Mouse (Mus musculus) CD8-positive naive resting alpha-beta T cell, adult 2 months (primary cell): ENCODE results near the gene Card14.

Experiments used
- DNase-seq, 2 experiments: peaks; one replicate each; pipeline ENCODE4 v3.0.0; 2022; ENCODE audit warnings: low read depth in 2 of 2, low spot score in 2 of 2

Gene Card14

DNA sequence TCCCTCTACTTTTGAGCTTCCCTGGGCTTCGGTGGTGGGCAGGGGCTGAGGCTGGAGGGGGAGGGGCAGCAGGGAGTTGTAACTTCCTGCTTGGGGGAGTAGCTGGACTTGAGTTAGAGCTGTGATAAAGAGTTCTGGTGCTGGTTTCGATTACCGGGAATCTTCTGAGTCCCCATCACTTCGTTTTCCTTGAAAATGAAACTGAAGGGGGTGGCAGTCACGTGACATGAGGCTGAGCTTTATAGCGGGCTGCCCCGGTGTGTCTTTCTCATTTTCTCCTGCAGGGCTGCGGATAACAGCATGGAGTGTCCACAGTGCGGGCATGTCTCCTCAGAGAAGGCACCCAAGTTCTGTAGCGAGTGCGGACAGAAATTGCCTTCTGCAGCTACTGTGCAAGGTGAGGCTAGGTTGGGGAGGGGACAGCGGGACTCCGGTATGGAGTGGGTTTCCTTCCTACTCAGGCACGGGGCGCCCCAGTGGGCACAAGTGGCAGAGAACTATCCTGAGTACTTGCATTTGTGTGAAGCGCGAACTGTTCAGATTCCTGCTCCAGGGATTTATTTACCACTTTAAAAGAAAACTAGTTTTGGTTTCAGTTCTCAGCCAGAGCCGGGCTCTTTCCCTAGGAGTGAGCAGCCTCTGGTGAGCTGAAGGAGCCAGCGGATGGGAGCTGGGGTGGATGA lies 85.4 kb downstream of the Card14 start, which contains the start of gene Rnf213:
Rnf213 (plus strand) TSS at position 301 of the 683 bp plus-strand sequence.
- peak; percentile 51 to 76 for DNase-seq

DNA sequence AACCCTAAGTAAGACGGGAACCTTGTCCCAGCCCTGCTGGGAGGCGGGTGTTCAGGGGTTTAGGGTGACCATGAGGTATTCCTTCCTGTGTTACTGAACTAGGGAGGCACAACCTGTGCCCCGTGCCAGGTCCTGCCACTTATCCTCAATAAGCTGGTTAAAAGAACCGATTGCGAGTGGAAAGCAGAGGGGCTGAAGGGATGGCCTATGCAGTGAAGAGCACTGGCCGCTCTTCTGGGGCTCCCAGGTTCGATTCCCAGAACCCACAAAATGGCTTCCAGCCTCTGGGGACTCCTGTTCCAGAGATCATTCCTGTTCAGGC lies 85.9 kb downstream of the Card14 start:
- no peak for DNase-seq

DNA sequence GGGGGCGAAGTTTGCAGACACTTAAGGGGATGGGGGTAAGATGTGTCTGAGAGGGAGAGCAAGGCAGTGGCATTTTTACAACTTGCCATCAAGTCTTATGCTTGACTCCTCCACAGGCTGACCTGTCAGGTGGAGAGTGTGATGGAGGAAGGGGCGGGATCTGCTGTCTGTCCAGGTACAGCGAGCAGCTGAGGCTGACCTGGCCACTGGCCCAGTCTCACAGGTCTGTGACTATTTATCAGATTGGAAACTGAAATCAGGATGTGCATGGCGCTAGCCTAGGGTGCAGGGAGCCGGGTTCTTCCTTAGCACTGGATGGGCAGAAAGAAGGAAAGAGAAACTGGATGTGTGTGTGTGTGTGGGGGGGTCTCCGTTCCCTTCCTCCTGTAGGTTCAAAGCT lies 86.6 kb downstream of the Card14 start:
- DNase-seq: no peak
